Mouse (Mus musculus) adrenal gland, adult 18-20 months (tissue): ENCODE results near the gene Fam69a. TPM values are rescaled to one million over a fixed set of nuclear protein-coding genes. Genes with fewer than 3 reads are reported as not detected.
"Not testable (repeated sequence)": the region's sequence is repeated elsewhere in the genome, so short reads cannot be mapped to it uniquely, and the experiment has no call there.

Experiments
- DNase-seq, 2 experiments: peaks; one replicate each; pipeline ENCODE4 v3.0.0; 2021 to 2022; ENCODE audit warnings: low spot score in 2 of 2
- long read RNA-seq, 2 experiments: library from polyadenylated mRNA; stranded (forward); transcript quantifications; one replicate each; pipeline ENCODE4 v2.0.0; 2021
- total RNA-seq, 2 experiments: library from RNA; stranded (reverse); gene quantifications; 1 replicate in 1 of 2; 2 replicates in 1 of 2; pipeline ENCODE4 v1.2.3; 2021

The Fam69a gene
- total RNA-seq, result 1 to 10 TPM; 3.7 to 5.2 TPM
- long read RNA-seq, experiment 1, partial matches to known transcripts, result 0 of 2 reads
- long read RNA-seq, experiment 1, other reads (novel, unspliced or antisense), result 1 of 2 reads
- long read RNA-seq, experiment 2, transcript Fam69a-201 (5 exons, 2,721 nt), result major isoform, 13 of 15 reads
- long read RNA-seq, experiment 2, partial matches to known transcripts, result 2 of 15 reads
- long read RNA-seq, experiment 2, other reads (novel, unspliced or antisense), result 0 of 15 reads

DNA sequence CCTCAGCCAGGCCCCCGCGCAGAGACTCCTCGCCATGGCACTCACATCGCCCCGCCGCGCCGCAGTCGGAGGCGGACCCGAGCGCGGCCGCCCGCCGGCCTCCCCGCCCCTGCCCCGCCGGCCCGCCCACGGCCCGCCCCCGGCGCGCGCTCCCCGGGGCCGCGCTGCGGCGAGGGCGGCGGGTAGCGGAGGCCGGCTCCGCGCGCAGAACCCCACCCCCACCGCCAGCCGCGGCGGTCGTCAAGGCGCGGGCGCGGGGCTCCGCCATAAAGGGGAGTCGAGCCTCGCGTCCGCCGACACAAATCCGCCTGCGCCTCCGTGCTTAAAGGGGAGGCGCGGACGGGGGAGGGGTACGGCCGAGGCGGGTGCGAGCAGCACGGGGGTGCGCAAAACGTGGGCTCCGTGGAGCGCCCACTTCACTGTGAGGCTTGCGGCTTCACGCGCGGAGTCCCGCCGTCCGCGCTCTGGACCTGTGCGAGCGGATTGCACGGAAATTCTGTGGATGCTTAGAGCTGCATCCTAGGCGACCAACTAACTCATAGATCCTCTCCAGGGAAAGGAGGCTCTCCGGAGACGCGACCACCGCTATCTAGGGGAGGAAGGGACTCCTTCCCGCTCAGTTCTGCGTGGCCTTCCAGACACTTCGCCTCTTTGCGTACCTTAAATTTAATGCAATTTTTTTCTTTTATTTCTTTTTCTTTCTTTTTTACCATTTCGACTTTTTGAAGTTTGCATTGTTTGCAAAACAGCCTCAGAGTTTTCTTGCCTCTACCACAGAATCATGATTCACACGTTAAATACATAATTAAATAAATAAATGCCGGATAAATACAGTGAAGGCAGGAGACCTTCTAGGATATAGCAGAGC, at the start of gene Fam69a:
Gene Fam69a, minus strand, starts transcription at position 119 of the 868 bp plus-strand sequence.
- peak; percentile 71 to 80 for DNase-seq

- no peak for DNase-seq
Measured at GRCm38 (mm10) chr5:108035523-108035922, 48.6 kb upstream of the Fam69a start.

DNA sequence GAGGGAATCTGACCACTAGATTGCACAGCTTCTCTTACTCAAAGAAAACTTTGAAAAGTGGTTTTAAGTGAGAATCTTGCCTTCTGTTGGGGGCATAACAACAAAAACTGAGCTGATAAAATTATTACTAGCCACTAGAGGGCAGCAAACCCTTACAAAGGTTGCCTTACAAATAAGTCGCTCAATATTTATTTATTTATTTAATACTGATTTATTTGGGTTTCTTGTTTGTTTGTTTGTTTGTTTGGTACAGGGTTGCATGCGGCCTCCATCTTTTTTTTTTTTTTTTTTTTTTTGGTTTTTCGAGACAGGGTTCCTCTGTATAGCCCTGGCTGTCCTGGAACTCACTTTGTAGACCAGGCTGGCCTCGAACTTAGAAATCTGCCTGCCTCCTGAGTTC, 47.3 kb upstream of the Fam69a start:
- DNase-seq, result peak in 1 of 2 experiments; percentile 6

DNA sequence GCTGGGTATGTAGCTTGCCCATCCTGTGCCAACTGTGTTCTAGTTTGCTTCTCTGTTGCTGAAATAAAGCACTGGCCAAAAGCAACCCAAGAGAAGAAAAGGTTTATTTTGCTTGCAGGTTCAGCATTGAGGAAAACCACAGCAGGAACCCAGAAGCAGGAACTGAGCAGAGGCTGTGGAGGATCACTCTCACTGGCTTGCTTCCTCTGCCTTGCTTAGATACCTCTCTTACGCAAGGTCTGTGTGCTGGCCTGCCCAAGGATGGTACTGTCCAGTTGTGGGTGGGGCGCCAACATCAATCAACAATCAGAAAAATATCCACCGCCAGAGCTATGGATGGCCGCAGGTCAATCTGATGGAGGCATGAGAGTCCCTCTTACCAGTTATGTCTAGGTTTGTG, 44.4 kb upstream of the Fam69a start:
- DNase-seq, result no peak

DNA sequence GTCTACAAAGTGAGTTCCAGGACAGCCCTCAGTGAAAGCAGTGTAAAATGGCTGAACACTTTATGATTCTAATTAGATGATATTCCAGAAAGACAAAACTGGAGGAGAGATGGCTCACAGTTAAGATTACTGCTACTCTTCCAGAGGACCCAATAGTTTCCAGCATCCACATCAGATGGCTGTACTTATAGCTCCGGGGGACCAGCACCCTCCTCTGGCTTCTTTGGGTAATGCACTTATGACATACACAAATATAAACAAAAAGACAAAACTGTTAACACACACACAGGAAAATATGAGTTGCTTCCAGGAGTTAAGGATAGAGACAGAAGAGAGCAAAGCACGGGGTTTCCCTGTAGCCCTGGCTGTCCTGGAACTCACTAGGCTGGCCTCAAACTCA, 43.1 kb upstream of the Fam69a start:
- peak in 1 of 2 experiments; percentile 23 for DNase-seq

DNA sequence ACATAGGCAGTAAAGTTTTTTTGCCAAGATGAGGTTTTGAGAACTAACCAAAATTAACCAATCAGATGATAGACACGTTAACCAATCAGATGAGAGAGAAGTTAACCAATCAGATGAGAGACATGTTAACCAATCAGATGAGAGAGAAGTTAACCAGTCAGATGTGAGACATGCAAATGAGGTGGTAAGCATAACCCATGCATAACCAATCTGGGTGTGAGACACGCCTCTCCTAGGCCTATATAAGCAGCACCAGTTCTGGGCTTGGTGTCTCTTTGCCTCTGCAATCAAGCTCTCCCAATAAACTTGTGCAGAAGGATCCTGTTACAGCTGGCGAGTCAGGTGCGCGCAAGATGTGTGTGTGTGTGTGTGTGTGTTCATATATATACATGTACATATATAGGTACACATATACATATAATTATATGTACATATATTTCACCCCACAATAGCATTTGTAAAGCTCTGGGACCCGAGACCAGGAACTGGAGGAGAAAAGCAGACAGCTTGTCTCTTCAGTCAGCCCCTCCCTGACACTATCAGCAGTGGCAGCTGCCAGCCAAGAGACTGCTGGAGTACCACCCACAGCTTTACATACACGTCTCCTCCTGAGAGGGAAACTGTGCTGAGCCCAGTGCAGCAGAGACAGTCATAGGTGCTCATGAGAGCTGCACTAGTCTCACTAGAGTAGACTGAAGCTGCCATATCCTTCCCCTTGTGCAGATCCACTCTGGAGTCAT, 42.1 kb upstream of the Fam69a start:
- not testable (repeated sequence) for DNase-seq

- DNase-seq, result no peak
Measured at GRCm38 (mm10) chr5:108028230-108028629, 41.3 kb upstream of the Fam69a start.

GRCm38 (mm10) chr5:108021346-108021745, 34.5 kb upstream of the Fam69a start:
- no peak for DNase-seq

DNA sequence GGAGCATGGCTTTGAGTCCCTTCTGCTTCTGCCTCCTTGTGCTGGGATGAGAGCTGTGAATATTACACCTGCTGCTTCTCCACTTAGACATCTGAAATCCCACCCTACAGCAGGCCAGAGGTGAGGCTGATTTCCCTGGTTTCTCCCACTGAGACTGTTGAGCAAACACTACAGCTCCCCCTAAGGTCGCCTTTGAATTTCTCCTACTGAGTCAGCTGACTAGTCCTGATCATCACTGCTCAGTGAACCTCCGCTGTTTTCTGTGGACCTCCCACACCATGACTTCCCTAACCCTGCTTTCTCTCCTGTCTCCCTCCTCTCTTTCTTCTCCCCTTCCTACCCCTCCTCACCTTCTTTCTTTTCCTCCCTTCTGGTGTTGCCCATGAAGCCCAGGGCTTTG, 32.5 kb upstream of the Fam69a start:
- no peak for DNase-seq

DNA sequence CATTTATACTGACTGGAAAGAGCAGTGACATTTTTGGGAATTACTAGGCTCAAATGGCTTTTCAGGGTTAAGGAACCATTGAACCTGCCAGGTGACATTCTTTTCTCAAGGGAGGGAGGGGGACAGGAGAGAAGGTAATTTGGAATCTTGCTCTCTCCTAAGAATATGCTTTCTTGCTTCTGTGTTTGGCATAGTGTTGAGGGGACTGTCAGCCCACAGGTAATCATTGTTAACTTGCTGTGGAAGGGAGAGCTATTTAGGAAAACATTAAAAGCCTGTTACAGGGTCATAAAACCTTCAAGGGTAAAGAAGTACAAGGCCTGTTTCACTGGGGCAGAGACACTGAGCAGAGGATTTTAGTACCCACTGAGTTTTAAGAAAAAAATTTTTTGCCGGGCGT, 30.3 kb upstream of the Fam69a start:
- DNase-seq, result no peak

DNA sequence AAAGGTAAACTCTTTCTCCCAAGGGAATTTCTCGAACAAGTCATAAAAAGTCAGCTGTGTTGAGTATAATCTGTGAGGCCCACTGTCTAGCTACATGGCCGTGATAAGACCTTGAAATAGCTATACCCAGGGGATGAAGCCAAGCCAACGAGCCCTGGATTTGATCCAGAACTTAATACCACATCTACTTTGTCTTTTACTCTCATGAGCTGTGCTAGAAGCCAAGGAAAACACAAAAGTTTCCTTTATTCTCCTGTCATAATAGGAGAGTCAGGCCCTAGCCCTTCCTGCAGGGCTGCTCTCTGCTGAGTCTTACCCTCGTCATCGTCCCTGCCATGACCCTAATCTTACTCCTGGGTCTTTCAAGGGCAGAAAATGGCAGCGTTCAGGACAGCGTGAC, 28.5 kb upstream of the Fam69a start:
- no peak for DNase-seq

- DNase-seq, result no peak
Measured at GRCm38 (mm10) chr5:108014173-108014572, 27.3 kb upstream of the Fam69a start.

DNA sequence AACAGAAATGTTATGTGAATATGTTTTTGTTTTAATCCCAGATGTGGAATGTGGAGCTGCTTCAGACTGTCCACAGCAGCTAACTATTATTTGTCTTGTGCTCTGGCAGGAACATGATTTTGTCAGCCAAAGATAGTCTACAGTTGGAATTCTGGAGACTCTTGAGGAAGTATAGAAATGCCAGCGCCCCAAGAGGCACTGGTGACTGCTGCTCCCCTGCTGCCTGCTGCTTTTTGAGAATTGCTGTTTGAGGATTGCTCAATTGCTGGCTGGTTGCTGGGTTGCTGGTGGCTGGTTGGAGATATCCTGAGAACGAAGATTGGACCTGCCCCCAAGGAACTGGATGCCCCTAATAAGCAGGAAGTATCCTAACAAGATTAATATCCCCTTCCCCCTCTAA, 22.8 kb upstream of the Fam69a start:
- no peak for DNase-seq

GRCm38 (mm10) chr5:108005134-108005533, 18.2 kb upstream of the Fam69a start:
- DNase-seq, result no peak

DNA sequence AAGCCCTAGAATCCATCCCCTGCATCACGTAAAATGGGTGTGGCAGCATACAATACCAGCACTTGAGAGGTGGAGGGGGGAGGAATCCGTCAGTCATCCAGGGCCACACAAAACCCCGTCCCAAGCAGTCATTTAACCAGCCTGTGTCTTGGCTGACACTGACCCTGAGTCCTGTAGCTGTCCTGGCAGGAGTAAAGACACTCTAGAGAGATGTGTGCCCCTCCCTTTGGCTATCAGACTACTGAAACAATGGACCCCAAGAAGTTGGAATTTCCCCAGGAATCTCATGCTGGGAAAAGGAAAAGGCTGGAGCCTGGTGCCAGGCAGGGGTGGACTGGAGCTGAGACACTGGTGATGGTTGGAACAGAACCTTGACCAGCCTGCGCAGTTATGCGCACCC, 15.8 kb upstream of the Fam69a start:
- DNase-seq, result no peak

GRCm38 (mm10) chr5:108000776-108001548, 14.1 kb upstream of the Fam69a start:
- DNase-seq, result peak; percentile 18 to 42

DNA sequence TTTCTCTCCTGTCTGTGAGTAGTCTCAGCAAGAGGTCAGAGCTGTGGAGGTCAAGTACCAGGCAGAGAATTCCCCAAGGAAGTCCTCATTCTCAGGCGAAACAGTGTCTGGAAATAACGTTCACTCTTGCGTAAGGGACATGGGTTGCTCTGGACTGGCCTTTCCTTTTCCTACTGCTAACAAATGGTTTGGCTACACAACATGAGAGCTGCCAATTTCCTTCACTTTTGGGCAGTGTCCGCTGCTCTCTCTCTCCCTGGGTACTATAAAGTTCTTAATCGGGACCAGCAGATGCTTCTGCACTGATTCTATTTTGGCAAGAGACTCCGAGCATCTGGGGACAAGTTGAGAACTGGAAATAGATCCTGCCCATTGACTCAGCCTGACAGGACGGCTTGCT, 10.8 kb upstream of the Fam69a start:
- DNase-seq, result no peak

DNA sequence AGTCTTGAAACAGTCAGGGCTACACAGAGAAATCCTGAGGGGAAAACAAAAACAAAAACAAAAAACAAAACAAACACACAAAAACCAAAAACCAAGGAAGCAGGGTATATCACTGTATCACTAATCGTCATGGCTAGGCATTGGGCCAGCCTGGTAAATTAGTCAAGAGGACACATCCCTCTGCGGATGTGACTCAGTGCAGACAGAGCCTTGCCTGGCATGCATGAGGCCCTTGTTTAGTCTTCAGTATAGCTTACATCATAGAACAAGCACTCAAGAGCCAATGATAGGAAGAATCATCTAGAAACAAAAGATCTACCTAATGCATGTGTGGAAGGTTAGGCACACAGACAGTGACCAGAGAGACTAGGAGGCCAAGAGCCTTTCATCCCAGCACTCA, 9.1 kb upstream of the Fam69a start:
- DNase-seq, result peak in 1 of 2 experiments; percentile 18

- DNase-seq, result no peak
Measured at GRCm38 (mm10) chr5:107987835-107988251, 958 bp upstream of the Fam69a start.

DNA sequence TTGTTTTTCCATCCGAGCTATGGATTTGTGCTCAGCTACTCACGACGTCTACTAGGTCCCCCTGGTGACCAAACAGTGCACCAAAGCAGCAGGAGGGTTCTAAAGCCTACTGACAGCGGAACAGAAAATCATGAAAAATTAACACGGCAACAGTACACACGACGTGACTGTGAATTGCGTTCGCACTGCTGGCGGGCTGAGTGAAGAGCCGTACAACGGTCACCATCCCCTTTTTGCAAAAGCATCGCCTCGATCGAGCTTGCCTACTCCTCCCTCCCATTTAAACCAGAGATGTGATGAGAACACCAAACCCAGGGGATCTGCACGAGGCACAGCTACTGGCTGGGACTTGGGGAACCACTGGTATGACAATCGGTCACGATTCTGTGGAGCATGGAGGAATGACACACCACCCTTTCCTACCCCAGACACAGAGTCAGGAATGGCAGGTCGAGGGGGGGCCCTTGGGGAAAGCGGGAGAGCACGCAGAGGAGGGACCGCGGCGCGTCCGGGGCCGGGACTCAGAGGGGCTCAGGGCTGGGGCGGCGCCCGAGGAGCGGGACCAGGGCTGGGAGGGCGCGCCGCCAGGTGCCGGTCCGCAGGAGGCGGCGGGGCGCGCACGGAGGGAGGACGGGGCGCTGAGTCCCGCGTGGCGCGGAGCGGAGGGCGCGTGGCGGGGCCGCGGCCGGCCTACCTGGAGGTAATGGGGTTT, 474 bp downstream of the Fam69a start:
- peak in 1 of 2 experiments; percentile 36 for DNase-seq
